Mouse (Mus musculus) lung, adult 2 months (tissue): Measurements from ENCODE around the gene Ncam1.

Experiments
- CTCF ChIP-seq: fragments of 200-500 bp; IDR thresholded peaks from 2 replicates; pipeline ENCODE4 v1.5.1; 2011; ENCODE audit warnings: mild to moderate bottlenecking, low read length, control low read depth; ENCODE audit not compliant: insufficient read depth
- POLR2A ChIP-seq: fragments of 200-500 bp; IDR thresholded peaks from 2 replicates; pipeline ENCODE4 v1.6.1; 2011; ENCODE audit warnings: low read depth, mild to moderate bottlenecking, control low read depth, low read length, borderline replicate concordance; ENCODE audit errors: extremely low read depth

DNA sequence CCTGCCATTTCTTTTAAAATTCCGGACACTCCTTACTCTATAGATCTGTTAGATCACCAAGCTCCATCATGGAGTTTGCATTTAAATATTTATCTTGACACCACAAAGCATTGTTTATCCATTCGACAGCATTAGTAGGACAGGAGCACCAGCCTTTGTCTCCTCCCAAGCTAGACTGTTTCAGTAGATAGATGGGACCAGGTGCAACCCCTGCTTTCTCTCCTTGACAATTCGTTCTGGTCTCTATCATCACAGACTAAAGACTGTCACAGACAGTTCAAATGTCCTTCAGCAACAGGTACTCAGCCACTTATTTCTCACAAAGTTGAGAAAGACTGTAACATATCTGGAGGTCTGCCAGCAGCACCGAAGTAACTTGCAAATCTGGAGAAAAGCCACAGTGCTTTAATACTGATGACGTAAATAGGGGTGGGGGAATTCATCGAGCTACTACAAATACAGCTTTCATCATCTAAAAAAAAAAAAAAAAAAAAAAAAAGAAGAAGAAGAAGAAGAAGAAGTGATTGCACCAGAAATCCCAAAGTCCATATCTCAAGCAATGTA is 4.7 kb downstream of the Ncam1 start:
- TF ChIP-seq POLR2A, result no peak
- TF ChIP-seq CTCF, result no peak
